Mouse (Mus musculus) layer of hippocampus, postnatal 10 days (tissue): ENCODE measurements around the gene Ncapg. TPM values are rescaled to one million over a fixed set of nuclear protein-coding genes. Genes with fewer than 3 reads are reported as not detected.
"Not testable (repeated sequence)": the region's sequence is repeated elsewhere in the genome, so short reads cannot be mapped to it uniquely, and the experiment has no call there.

ENCODE experiments used
- DNase-seq, 2 experiments: peaks; one replicate each; pipeline ENCODE4 v3.0.0; 2021; ENCODE audit warnings: low spot score in 2 of 2
- long read RNA-seq: library from polyadenylated mRNA; stranded (forward); transcript quantifications from one replicate; pipeline ENCODE4 v2.0.0, GENCODE M21; 2023
- total RNA-seq, 2 experiments: library from RNA; stranded (reverse); gene quantifications; 2 replicates each; pipeline ENCODE4 v1.2.3; 2021

The Ncapg gene
- 1 to 10 TPM; 1.9 to 2.4 TPM for total RNA-seq
- long read RNA-seq = 0 reads

- DNase-seq = peak; percentile 100
Measured at GRCm38 (mm10) chr5:45669598-45670279, at the start of gene Ncapg. Gene Ncapg, plus strand, starts transcription at chr5:45669919.

- no peak for DNase-seq
Measured at GRCm38 (mm10) chr5:45621511-45621910, 48.2 kb upstream of the Ncapg start.

- peak; percentile 10 to 26 for DNase-seq
Measured at GRCm38 (mm10) chr5:45627771-45628170, 41.9 kb upstream of the Ncapg start.

- DNase-seq = no peak
Measured at GRCm38 (mm10) chr5:45629470-45629869, 40.2 kb upstream of the Ncapg start.

GRCm38 (mm10) chr5:45638378-45638777 lies 31.3 kb upstream of the Ncapg start:
- no peak for DNase-seq

- DNase-seq = peak; percentile 69 to 76
Measured at GRCm38 (mm10) chr5:45638806-45639714, 30.7 kb upstream of the Ncapg start, which contains the start of gene Fam184b. Gene Fam184b, minus strand, starts transcription at chr5:45639614.

GRCm38 (mm10) chr5:45639715-45640092 lies 30.0 kb upstream of the Ncapg start:
- DNase-seq = peak; percentile 13 to 29

- DNase-seq = no peak
Measured at GRCm38 (mm10) chr5:45651026-45651703, 18.6 kb upstream of the Ncapg start.

- not testable (repeated sequence) for DNase-seq
Measured at GRCm38 (mm10) chr5:45658406-45658805, 11.3 kb upstream of the Ncapg start.

GRCm38 (mm10) chr5:45668324-45668723 lies 1.4 kb upstream of the Ncapg start:
- DNase-seq = no peak

GRCm38 (mm10) chr5:45668831-45669230 lies 888 bp upstream of the Ncapg start:
- DNase-seq = no peak

- no peak for DNase-seq
Measured at GRCm38 (mm10) chr5:45669234-45669597, 503 bp upstream of the Ncapg start.

GRCm38 (mm10) chr5:45670280-45670670 lies 556 bp downstream of the Ncapg start:
- no peak for DNase-seq

- no peak for DNase-seq
Measured at GRCm38 (mm10) chr5:45670894-45671494, 1.3 kb downstream of the Ncapg start.

- DNase-seq = no peak
Measured at GRCm38 (mm10) chr5:45675032-45675431, 5.3 kb downstream of the Ncapg start.

GRCm38 (mm10) chr5:45677639-45678038 lies 7.9 kb downstream of the Ncapg start:
- no peak for DNase-seq

- no peak for DNase-seq
Measured at GRCm38 (mm10) chr5:45679955-45680354, 10.2 kb downstream of the Ncapg start.

GRCm38 (mm10) chr5:45683388-45683787 lies 13.7 kb downstream of the Ncapg start:
- no peak for DNase-seq

- DNase-seq = no peak
Measured at GRCm38 (mm10) chr5:45685243-45685642, 15.5 kb downstream of the Ncapg start.

- DNase-seq = no peak
Measured at GRCm38 (mm10) chr5:45686223-45686622, 16.5 kb downstream of the Ncapg start.

- DNase-seq = no peak
Measured at GRCm38 (mm10) chr5:45689152-45689551, 19.4 kb downstream of the Ncapg start.
